Mouse (Mus musculus): ENCODE results near the gene Olfr310. TPM values are rescaled to one million over a fixed set of nuclear protein-coding genes. Genes with fewer than 3 reads are reported as not detected.

The Olfr310 gene
- polyA plus RNA-seq (2015; fragmentation: Nextera tagmentation; extraction: Ambion mirVana): not detected in 2 replicates

- no peak within 1 kb of the TSS for H3K9ac ChIP-seq (replicated peaks)
- H3K27me3 ChIP-seq (replicated peaks): no peaks in the 10 kb centered on the region
- ATAC-seq (ENCODE audit: low FRiP score): no peak
- no peaks in the 10 kb centered on the region for H3K36me3 ChIP-seq
- no peak within 1 kb of the TSS for H3K4me3 ChIP-seq (replicated peaks)
- 80% methylated on average over 1 of the region's 1 CpGs for WGBS
- no peaks in the 10 kb centered on the region for H3K4me1 ChIP-seq
- no peak within 1 kb of the TSS for H3K27ac ChIP-seq (replicated peaks)
- no peaks in the 10 kb centered on the region for H3K9me3 ChIP-seq (replicated peaks)
- no peak within 1 kb of the TSS for H3K4me2 ChIP-seq
These were observed at the start of gene Olfr310 for GRCm38 (mm10) chr7:86277072-86277471. Olfr310 (minus strand) TSS chr7:86277172.

GRCm38 (mm10) chr7:86325530-86325929, 48.6 kb upstream of the Olfr310 start, which contains the start of gene Olfr308:
Olfr308 (minus strand) TSS chr7:86325630.
- no peak within 1 kb of the TSS for H3K4me2 ChIP-seq
- no peak within 1 kb of the TSS for H3K4me3 ChIP-seq (replicated peaks)
- H3K27me3 ChIP-seq (replicated peaks): no peaks in the 10 kb centered on the region
- H3K9ac ChIP-seq (replicated peaks): no peak within 1 kb of the TSS
- H3K27ac ChIP-seq (replicated peaks): no peak within 1 kb of the TSS
- no peaks in the 10 kb centered on the region for H3K36me3 ChIP-seq
- no peak for ATAC-seq (ENCODE audit: low FRiP score)
- H3K9me3 ChIP-seq (replicated peaks): no peaks in the 10 kb centered on the region
- no peaks in the 10 kb centered on the region for H3K4me1 ChIP-seq

- no peak overlapping the region for H3K9ac ChIP-seq (replicated peaks)
- no peaks in the 10 kb centered on the region for H3K36me3 ChIP-seq
- no peak overlapping the region for H3K4me3 ChIP-seq (replicated peaks)
- H3K4me1 ChIP-seq: no peaks in the 10 kb centered on the region
- H3K27me3 ChIP-seq (replicated peaks): no peaks in the 10 kb centered on the region
- no peak for ATAC-seq (ENCODE audit: low FRiP score)
- 94% methylated on average over 2 of the region's 2 CpGs for WGBS
- H3K9me3 ChIP-seq (replicated peaks): no peaks in the 10 kb centered on the region
- H3K4me2 ChIP-seq: no peak overlapping the region
- H3K27ac ChIP-seq (replicated peaks): no peak overlapping the region
These were observed 44.4 kb upstream of the Olfr310 start for GRCm38 (mm10) chr7:86321323-86321722.

DNA sequence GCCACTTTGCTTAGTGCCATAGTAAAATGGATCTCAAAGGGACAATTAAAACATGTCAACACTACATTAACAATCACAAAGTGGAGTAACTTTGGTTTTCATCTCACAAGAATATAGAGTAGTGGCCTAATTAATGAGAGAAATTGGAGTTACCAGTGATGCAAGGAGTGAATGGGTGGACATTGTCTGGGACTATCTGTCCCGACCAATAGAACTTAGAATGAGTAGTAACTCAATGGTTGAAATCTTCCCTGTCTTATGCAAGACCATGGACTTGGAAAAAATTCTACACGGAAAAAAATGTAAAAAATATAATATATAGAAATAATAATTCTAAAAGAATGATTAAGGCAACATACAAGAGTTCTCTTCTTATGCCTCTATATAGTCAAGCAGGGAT, 36.6 kb upstream of the Olfr310 start, which contains the start of gene Olfr309:
Olfr309 (minus strand) TSS at position 101 of the 400 bp plus-strand sequence.
- no peak within 1 kb of the TSS for H3K4me3 ChIP-seq (replicated peaks)
- WGBS: 85% methylated on average over 2 of the region's 2 CpGs
- no peak within 1 kb of the TSS for H3K4me2 ChIP-seq
- no peaks in the 10 kb centered on the region for H3K9me3 ChIP-seq (replicated peaks)
- H3K36me3 ChIP-seq: no peaks in the 10 kb centered on the region
- no peaks in the 10 kb centered on the region for H3K27me3 ChIP-seq (replicated peaks)
- no peak for ATAC-seq (ENCODE audit: low FRiP score)
- H3K27ac ChIP-seq (replicated peaks): no peak within 1 kb of the TSS
- no peaks in the 10 kb centered on the region for H3K4me1 ChIP-seq
- H3K9ac ChIP-seq (replicated peaks): no peak within 1 kb of the TSS

GRCm38 (mm10) chr7:86246208-86246607, 30.8 kb downstream of the Olfr310 start, which contains the start of gene Vmn2r76:
Vmn2r76 (minus strand) TSS chr7:86246308.
- Histone ChIP-seq H3K27ac (replicated peaks) (no peak within 1 kb of the TSS), H3K36me3 (no peaks in the 10 kb centered on the region), H3K27me3 (replicated peaks) (no peaks in the 10 kb centered on the region), H3K9ac (replicated peaks) (no peak within 1 kb of the TSS), H3K4me3 (replicated peaks) (no peak within 1 kb of the TSS), H3K4me2 (no peak within 1 kb of the TSS), H3K4me1 (no peaks in the 10 kb centered on the region), H3K9me3 (replicated peaks) (no peaks in the 10 kb centered on the region)
- ATAC-seq (ENCODE audit: low FRiP score): no peak
- 76% methylated on average over 1 of the region's 1 CpGs for WGBS

Small RNA genes lying within 50 kb of the gene (microRNA-seq; reads per million reads assigned to microRNA genes)
- not detected for gene Gm23192

Other genes starting within 250 kb of the Olfr310 start
- not detected in 2 replicates for gene Vmn2r75, start 105.4 kb downstream of the Olfr310 start, polyA plus RNA-seq (2015; fragmentation: Nextera tagmentation; extraction: Ambion mirVana)
- not detected in 2 replicates for gene Vmn2r76, start 30.9 kb downstream of the Olfr310 start, polyA plus RNA-seq (2015; fragmentation: Nextera tagmentation; extraction: Ambion mirVana)
- gene Olfr309, start 36.5 kb upstream of the Olfr310 start, polyA plus RNA-seq (2015; fragmentation: Nextera tagmentation; extraction: Ambion mirVana): not detected in 2 replicates
- gene Olfr308, start 48.5 kb upstream of the Olfr310 start, polyA plus RNA-seq (2015; fragmentation: Nextera tagmentation; extraction: Ambion mirVana): not detected in 2 replicates
- gene Olfr307, start 60.4 kb upstream of the Olfr310 start, polyA plus RNA-seq (2015; fragmentation: Nextera tagmentation; extraction: Ambion mirVana): not detected in 2 replicates
- not detected in 2 replicates for gene Olfr305, start 89.8 kb upstream of the Olfr310 start, polyA plus RNA-seq (2015; fragmentation: Nextera tagmentation; extraction: Ambion mirVana)
- not detected in 2 replicates for gene Olfr304, start 109.5 kb upstream of the Olfr310 start, polyA plus RNA-seq (2015; fragmentation: Nextera tagmentation; extraction: Ambion mirVana)
- not detected in 2 replicates for gene Olfr303, start 120.6 kb upstream of the Olfr310 start, polyA plus RNA-seq (2015; fragmentation: Nextera tagmentation; extraction: Ambion mirVana)
- not detected in 2 replicates for gene Olfr301, start 126.7 kb upstream of the Olfr310 start, polyA plus RNA-seq (2015; fragmentation: Nextera tagmentation; extraction: Ambion mirVana)
- gene Olfr299, start 182.7 kb upstream of the Olfr310 start, polyA plus RNA-seq (2015; fragmentation: Nextera tagmentation; extraction: Ambion mirVana): not detected in 2 replicates
- not detected in 2 replicates for gene Olfr298, start 215.3 kb upstream of the Olfr310 start, polyA plus RNA-seq (2015; fragmentation: Nextera tagmentation; extraction: Ambion mirVana)
- gene Olfr297, start 242.8 kb upstream of the Olfr310 start, polyA plus RNA-seq (2015; fragmentation: Nextera tagmentation; extraction: Ambion mirVana): not detected in 2 replicates

Measured in neural tube, embryonic 15.5 days (tissue).